Mouse (Mus musculus) urinary bladder, postnatal 4 days (tissue): ENCODE data around the gene Ripor1.
A peak's percentile ranks its signal among the peaks of the same experiment; 100 is the strongest.

Source experiments
- DNase-seq, 2 experiments: peaks; one replicate each; pipeline ENCODE4 v3.0.0; 2021 to 2022; ENCODE audit warnings: low spot score in 2 of 2

Ripor1 gene

GRCm38 (mm10) chr8:105624831-105625230, 19.8 kb downstream of the Ripor1 start:
- DNase-seq = no peak

GRCm38 (mm10) chr8:105626086-105626485, 21.0 kb downstream of the Ripor1 start:
- no peak for DNase-seq

GRCm38 (mm10) chr8:105629337-105629736, 24.3 kb downstream of the Ripor1 start:
- DNase-seq = no peak

GRCm38 (mm10) chr8:105634771-105635458, 29.9 kb downstream of the Ripor1 start:
- no peak for DNase-seq

GRCm38 (mm10) chr8:105635481-105635880, 30.4 kb downstream of the Ripor1 start:
- no peak for DNase-seq

GRCm38 (mm10) chr8:105636018-105636962, 31.2 kb downstream of the Ripor1 start, which contains the start of gene Ctcf:
TSS of gene Ctcf (plus strand) at chr8:105636568.
- peak; percentile 89 to 90 for DNase-seq

GRCm38 (mm10) chr8:105636963-105637510, 32.0 kb downstream of the Ripor1 start, which contains the start of gene Agrp:
TSS of gene Agrp (minus strand) at chr8:105637393.
- DNase-seq = no peak

GRCm38 (mm10) chr8:105637601-105638041, 32.6 kb downstream of the Ripor1 start:
- DNase-seq = no peak

GRCm38 (mm10) chr8:105638510-105638909, 33.5 kb downstream of the Ripor1 start:
- no peak for DNase-seq

- no peak for DNase-seq
These were observed 34.8 kb downstream of the Ripor1 start for GRCm38 (mm10) chr8:105639835-105640234.

GRCm38 (mm10) chr8:105640511-105640910, 35.5 kb downstream of the Ripor1 start:
- no peak for DNase-seq

GRCm38 (mm10) chr8:105645205-105645604, 40.1 kb downstream of the Ripor1 start:
- no peak for DNase-seq

- no peak for DNase-seq
These were observed 43.9 kb downstream of the Ripor1 start for GRCm38 (mm10) chr8:105648929-105649328.

GRCm38 (mm10) chr8:105657641-105658040, 52.6 kb downstream of the Ripor1 start:
- DNase-seq = no peak

- no peak for DNase-seq
These were observed 56.1 kb downstream of the Ripor1 start for GRCm38 (mm10) chr8:105661167-105661566.
